Mouse (Mus musculus) spleen, adult 2 months (tissue): Measurements from ENCODE around the gene Mettl16.

Source experiments
- CTCF ChIP-seq: fragments of 200-500 bp; IDR thresholded peaks from 2 replicates; pipeline ENCODE4 v1.5.1; 2011; ENCODE audit warnings: mild to moderate bottlenecking, inconsistent platforms; ENCODE audit not compliant: insufficient read depth, insufficient read length, insufficient replicate concordance; ENCODE audit errors: extremely low read depth
- POLR2A ChIP-seq: fragments of 200-500 bp; IDR thresholded peaks from 2 replicates; pipeline ENCODE4 v1.6.1; 2011; ENCODE audit warnings: low read depth, low read length, inconsistent platforms

DNA sequence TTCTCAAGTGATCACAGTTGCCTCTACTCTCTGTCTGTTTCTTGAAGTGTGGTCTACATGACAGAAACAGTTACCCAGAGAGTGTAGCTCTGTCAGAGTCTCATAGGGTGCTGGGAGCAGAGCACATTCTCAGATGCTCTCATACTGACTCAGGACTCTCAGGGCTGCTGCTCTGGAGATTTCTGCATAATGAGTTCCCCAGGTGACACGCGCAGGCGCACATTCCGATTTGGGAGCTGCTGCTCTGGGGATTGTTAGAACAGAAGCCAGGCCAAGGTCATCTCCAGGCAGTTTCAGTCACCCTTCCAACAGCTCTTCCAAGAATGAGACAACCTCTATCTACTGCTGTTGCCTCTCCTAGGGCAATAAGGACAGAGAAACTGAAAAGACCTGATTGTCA lies 3.2 kb upstream of the Mettl16 start:
- TF ChIP-seq POLR2A, result no peak
- TF ChIP-seq CTCF, result no peak
